Mouse (Mus musculus) ES-E14 (cell line): ENCODE measurements around the gene Tbc1d16. TPM values are rescaled to one million over a fixed set of nuclear protein-coding genes. Genes with fewer than 3 reads are reported as not detected.

Source experiments
- DNase-seq: peaks from one replicate; pipeline ENCODE4 v3.0.0-alpha.2; 2013; ENCODE audit warnings: low read depth, low spot score
- H3K27ac ChIP-seq: 2 replicates; pipeline ENCODE4 v1.5.1; 2012; ENCODE audit warnings: low read depth, mild to moderate bottlenecking, low read length, moderate library complexity, mixed read lengths; ENCODE audit not compliant: poor library complexity, insufficient read depth, severe bottlenecking
- H3K36me3 ChIP-seq: 2 replicates; pipeline ENCODE4 v1.6.1; 2012; ENCODE audit warnings: mild to moderate bottlenecking, low read length, moderate library complexity, mixed read lengths; ENCODE audit not compliant: control insufficient read depth, poor library complexity, insufficient read depth, severe bottlenecking
- H3K4me1 ChIP-seq, 2 experiments: fragments of 150-350 bp in 1 of 2; sonication (generic) in 1 of 2; 2 replicates each; pipeline ENCODE4 v1.6.1; 2012; ENCODE audit warnings: low read length in 2 of 2, mild to moderate bottlenecking in 1 of 2, mixed read lengths in 1 of 2; ENCODE audit not compliant: control insufficient read depth in 2 of 2, insufficient read depth in 2 of 2, poor library complexity in 1 of 2
- H3K4me3 ChIP-seq, 2 experiments: fragments of 150-350 bp in 1 of 2; sonication (generic) in 1 of 2; 2 replicates each; pipeline ENCODE4 v1.5.1; 2012; ENCODE audit warnings: low read length in 2 of 2, low read depth in 1 of 2, mild to moderate bottlenecking in 1 of 2, mixed read lengths in 1 of 2; ENCODE audit not compliant: insufficient read depth in 1 of 2, poor library complexity in 1 of 2, severe bottlenecking in 1 of 2
- H3K9ac ChIP-seq: 2 replicates; pipeline ENCODE4 v1.6.1; 2012; ENCODE audit warnings: low read depth, mild to moderate bottlenecking, low read length, mixed read lengths; ENCODE audit not compliant: poor library complexity, insufficient read depth, severe bottlenecking
- H3K9me3 ChIP-seq: fragments of 150-350 bp; sonication (generic); 2 replicates; pipeline ENCODE4 v1.6.1; 2012; ENCODE audit warnings: low read depth, mild to moderate bottlenecking, low read length; ENCODE audit not compliant: control insufficient read depth, insufficient read depth
- CHD2 ChIP-seq: IDR thresholded peaks from 2 replicates; pipeline ENCODE4 v1.6.1; 2014; ENCODE audit warnings: mild to moderate bottlenecking, low read depth, low read length, inconsistent platforms
- HCFC1 ChIP-seq: IDR thresholded peaks from 2 replicates; pipeline ENCODE4 v1.6.1; 2012; ENCODE audit warnings: low read length, inconsistent platforms, borderline replicate concordance; ENCODE audit not compliant: insufficient read depth
- MAFK ChIP-seq: IDR thresholded peaks from 2 replicates; pipeline ENCODE4 v1.6.1; 2014; ENCODE audit warnings: mild to moderate bottlenecking, low read depth, low read length, inconsistent platforms; ENCODE audit not compliant: insufficient read depth
- ZC3H11A ChIP-seq: IDR thresholded peaks from 2 replicates; pipeline ENCODE4 v1.6.1; 2012; ENCODE audit warnings: low read depth, mild to moderate bottlenecking, inconsistent platforms, low read length, borderline replicate concordance
- ZNF384 ChIP-seq: IDR thresholded peaks from 2 replicates; pipeline ENCODE4 v1.6.1; 2012; ENCODE audit warnings: low read depth, low read length, inconsistent platforms
- in situ Hi-C, 2 experiments: fragments of 600-800 bp; cut with MboI; formaldehyde crosslinking; loops; one replicate each; pipeline ENCODE4 v1.15.1; 2025; ENCODE audit warnings: low sequenced_read_pairs in 2 of 2, inconsistent platforms in 1 of 2; ENCODE audit not compliant: unreplicated experiment in 2 of 2
- total RNA-seq: library from RNA; depleted of rRNA; stranded (reverse); fragments of 300-350 nt; gene quantifications from 2 replicates; pipeline ENCODE4 v1.2.3, GENCODE M21; 2012

Gene Tbc1d16
- total RNA-seq, 1 experiment = 6.3 TPM

- Histone ChIP-seq H3K36me3 (no peaks in the 10 kb centered on the region), H3K9me3 (no peaks in the 10 kb centered on the region), H3K27ac (no peak overlapping the region), H3K9ac (no peak overlapping the region), H3K4me3 (no peak overlapping the region), H3K4me1 (peaks cover 4% of the 10 kb centered on the region in 2 experiments; a peak in 3 of 4 replicates)
- TF ChIP-seq ZC3H11A = no peak
- no peak for TF ChIP-seq MAFK
- TF ChIP-seq CHD2 = no peak
- no peak for TF ChIP-seq ZNF384
- TF ChIP-seq HCFC1 = no peak
- in situ Hi-C loops = no loop called here
- no peak for DNase-seq
Observed at GRCm38 (mm10) chr11:119161665-119162064, 66.6 kb downstream of the Tbc1d16 start.

- Histone ChIP-seq H3K9me3 (no peaks in the 10 kb centered on the region), H3K4me1 (peaks cover 7 to 15% of the 10 kb centered on the region in 2 experiments; a peak in 3 of 4 replicates), H3K36me3 (peaks cover 4% of the 10 kb centered on the region; the same call in 1 of the 2 replicates), H3K27ac (no peak overlapping the region), H3K9ac (no peak overlapping the region), H3K4me3 (no peak overlapping the region)
- DNase-seq = no peak
- no peak for TF ChIP-seq ZNF384
- no peak for TF ChIP-seq ZC3H11A
- TF ChIP-seq CHD2 = no peak
- no peak for TF ChIP-seq MAFK
- no peak for TF ChIP-seq HCFC1
- in situ Hi-C loops = no loop called here
Observed at GRCm38 (mm10) chr11:119160050-119160449, 68.2 kb downstream of the Tbc1d16 start.

GRCm38 (mm10) chr11:119159496-119159895, 68.8 kb downstream of the Tbc1d16 start:
- Histone ChIP-seq H3K9ac (no peak overlapping the region), H3K9me3 (no peaks in the 10 kb centered on the region), H3K4me1 (peaks cover 7 to 21% of the 10 kb centered on the region in 2 experiments; a peak in 3 of 4 replicates), H3K4me3 (peak overlapping the region in 1 of 2 experiments; percentile 48; a peak in 2 of 4 replicates), H3K36me3 (peaks cover 6% of the 10 kb centered on the region; the same call in 1 of the 2 replicates), H3K27ac (no peak overlapping the region)
- in situ Hi-C loops = no loop called here
- DNase-seq = peak; percentile 44
- TF ChIP-seq HCFC1 = no peak
- TF ChIP-seq CHD2 = peak; percentile 82

GRCm38 (mm10) chr11:119157377-119158189, 70.7 kb downstream of the Tbc1d16 start:
- no peak for TF ChIP-seq HCFC1
- no peak for TF ChIP-seq ZNF384
- TF ChIP-seq MAFK = no peak
- TF ChIP-seq ZC3H11A = no peak
- no peak for TF ChIP-seq CHD2
- Histone ChIP-seq H3K36me3 (peaks cover 12% of the 10 kb centered on the region; the same call in 1 of the 2 replicates), H3K9me3 (no peaks in the 10 kb centered on the region), H3K27ac (no peak overlapping the region), H3K9ac (no peak overlapping the region), H3K4me3 (no peak overlapping the region), H3K4me1 (peaks cover 7 to 21% of the 10 kb centered on the region in 2 experiments; a peak in 3 of 4 replicates)
- DNase-seq = no peak
- in situ Hi-C loops = no loop called here
